Mouse (Mus musculus): ENCODE results near the gene Eif3b. TPM values are rescaled to one million over a fixed set of nuclear protein-coding genes. Genes with fewer than 3 reads are reported as not detected.

The Eif3b gene
- polyA plus RNA-seq, 1 experiment from 2014 or later: 102 TPM

Small RNA genes lying within 50 kb of the gene (microRNA-seq; reads per million reads assigned to microRNA genes)
- not detected for gene Mir7038

Other genes with a start within 250 kb of the Eif3b start
- gene Mad1l1, start 97.8 kb upstream of the Eif3b start, polyA plus RNA-seq (2015; fragmentation: Nextera tagmentation; extraction: Ambion mirVana): 32.5 and 33.1 TPM in 2 replicates
- gene Nudt1, start 97.7 kb upstream of the Eif3b start, polyA plus RNA-seq (2015; fragmentation: Nextera tagmentation; extraction: Ambion mirVana): 23.5 and 24.3 TPM in 2 replicates
- 20.9 and 21.6 TPM in 2 replicates for gene Mrm2, start 87.4 kb upstream of the Eif3b start, polyA plus RNA-seq (2015; fragmentation: Nextera tagmentation; extraction: Ambion mirVana)
- 37.7 and 40.2 TPM in 2 replicates for gene Snx8, start 30.1 kb upstream of the Eif3b start, polyA plus RNA-seq (2015; fragmentation: Nextera tagmentation; extraction: Ambion mirVana)
- not detected in 2 replicates for gene Gm4869, start 26.3 kb downstream of the Eif3b start, polyA plus RNA-seq (2015; fragmentation: Nextera tagmentation; extraction: Ambion mirVana)
- gene Chst12, start 86.2 kb downstream of the Eif3b start, polyA plus RNA-seq (2015; fragmentation: Nextera tagmentation; extraction: Ambion mirVana): 25.2 and 26.1 TPM in 2 replicates
- gene Grifin, start 145.7 kb downstream of the Eif3b start, polyA plus RNA-seq (2015; fragmentation: Nextera tagmentation; extraction: Ambion mirVana): not detected in 2 replicates
- gene Lfng, start 188.0 kb downstream of the Eif3b start, polyA plus RNA-seq (2015; fragmentation: Nextera tagmentation; extraction: Ambion mirVana): 28.4 and 28.8 TPM in 2 replicates
- gene Ttyh3, start 229.7 kb downstream of the Eif3b start, polyA plus RNA-seq (2015; fragmentation: Nextera tagmentation; extraction: Ambion mirVana): 84.6 and 85.2 TPM in 2 replicates